Mouse (Mus musculus): ENCODE data around the gene Chuk.
"Not testable (repeated sequence)": the region's sequence is repeated elsewhere in the genome, so short reads cannot be mapped to it uniquely, and the experiment has no call there.

The Chuk gene

GRCm38 (mm10) chr19:44106831-44107660, at the start of gene Chuk:
Chuk (minus strand) TSS chr19:44107480.
- peak; percentile 93 for DNase-seq

- no peak for DNase-seq
These were observed 49.7 kb upstream of the Chuk start for GRCm38 (mm10) chr19:44157005-44157404.

- no peak for DNase-seq
These were observed 46.5 kb upstream of the Chuk start for GRCm38 (mm10) chr19:44153781-44154180.

GRCm38 (mm10) chr19:44148991-44149390, 41.7 kb upstream of the Chuk start:
- no peak for DNase-seq

- DNase-seq: no peak
These were observed 41.1 kb upstream of the Chuk start for GRCm38 (mm10) chr19:44148345-44148744.

- no peak for DNase-seq
These were observed 39.7 kb upstream of the Chuk start for GRCm38 (mm10) chr19:44146951-44147350.

- no peak for DNase-seq
These were observed 39.2 kb upstream of the Chuk start for GRCm38 (mm10) chr19:44146568-44146879.

GRCm38 (mm10) chr19:44145702-44146567, 38.7 kb upstream of the Chuk start, which contains the start of gene Bloc1s2:
Bloc1s2 (minus strand) TSS chr19:44146446.
- peak; percentile 91 for DNase-seq

GRCm38 (mm10) chr19:44144366-44144765, 37.1 kb upstream of the Chuk start:
- DNase-seq: no peak

GRCm38 (mm10) chr19:44135960-44136485, 28.7 kb upstream of the Chuk start:
- peak; percentile 32 for DNase-seq

- DNase-seq: peak; percentile 93
These were observed 28.0 kb upstream of the Chuk start, which contains the start of gene Cwf19l1 for GRCm38 (mm10) chr19:44135072-44135959. Cwf19l1 (minus strand) TSS chr19:44135876.

GRCm38 (mm10) chr19:44132917-44133316, 25.6 kb upstream of the Chuk start:
- no peak for DNase-seq

- DNase-seq: no peak
These were observed 21.3 kb upstream of the Chuk start for GRCm38 (mm10) chr19:44128560-44128959.

- no peak for DNase-seq
These were observed 20.6 kb upstream of the Chuk start for GRCm38 (mm10) chr19:44127729-44128497.

GRCm38 (mm10) chr19:44121137-44121536, 13.9 kb upstream of the Chuk start:
- no peak for DNase-seq

GRCm38 (mm10) chr19:44120686-44121085, 13.4 kb upstream of the Chuk start:
- DNase-seq: not testable (repeated sequence)

- DNase-seq: no peak
These were observed 10.5 kb upstream of the Chuk start for GRCm38 (mm10) chr19:44117793-44118192.

- DNase-seq: no peak
These were observed 4.4 kb upstream of the Chuk start for GRCm38 (mm10) chr19:44111706-44112105.

- no peak for DNase-seq
These were observed 3.1 kb upstream of the Chuk start for GRCm38 (mm10) chr19:44110356-44110755.

GRCm38 (mm10) chr19:44108996-44109395, 1.7 kb upstream of the Chuk start:
- DNase-seq: peak; percentile 26

- no peak for DNase-seq
These were observed 611 bp upstream of the Chuk start for GRCm38 (mm10) chr19:44107661-44108521.
